Mouse (Mus musculus) neural tube, embryonic 14.5 days (tissue): ENCODE measurements around the gene Ly6c1. TPM values are rescaled to one million over a fixed set of nuclear protein-coding genes. Genes with fewer than 3 reads are reported as not detected.
"Not testable (repeated sequence)": the region's sequence is repeated elsewhere in the genome, so short reads cannot be mapped to it uniquely, and the experiment has no call there.

Source experiments
- ATAC-seq: fragments of 200-750 bp; cut with Nextera tagmentation; 2 replicates; pipeline ENCODE4 v1.8.0; 2017; ENCODE audit warnings: low read depth, mild to moderate bottlenecking, moderate TSS enrichment, moderate library complexity
- H3K27ac ChIP-seq: fragments of 300-500 bp; sonication (generic); 2 replicates; pipeline ENCODE4 v1.5.1; 2014; ENCODE audit warnings: low read depth, mild to moderate bottlenecking, control low read depth, low read length, moderate library complexity, mixed read lengths
- H3K27me3 ChIP-seq: fragments of 300-500 bp; sonication (generic); 2 replicates; pipeline ENCODE4 v1.6.1; 2014; ENCODE audit warnings: low read length; ENCODE audit not compliant: control insufficient read depth, insufficient read depth
- H3K36me3 ChIP-seq: fragments of 300-500 bp; sonication (generic); 2 replicates; pipeline ENCODE4 v1.6.1; 2014; ENCODE audit warnings: low read length, mixed read lengths; ENCODE audit not compliant: control insufficient read depth, insufficient read depth
- H3K4me1 ChIP-seq: fragments of 300-500 bp; sonication (generic); 2 replicates; pipeline ENCODE4 v1.6.1; 2014; ENCODE audit warnings: low read length; ENCODE audit not compliant: control insufficient read depth, insufficient read depth
- H3K4me2 ChIP-seq: fragments of 300-500 bp; sonication (generic); 2 replicates; pipeline ENCODE4 v1.6.1; 2014; ENCODE audit warnings: mild to moderate bottlenecking, low read depth, low read length, control low read depth
- H3K4me3 ChIP-seq: fragments of 300-500 bp; sonication (generic); 2 replicates; pipeline ENCODE4 v1.5.1; 2014; ENCODE audit warnings: low read depth, low read length, control low read depth, mixed read lengths
- H3K9ac ChIP-seq: fragments of 300-500 bp; sonication (generic); replicated peaks from 2 replicates; pipeline ENCODE4 v1.6.1; 2014; ENCODE audit warnings: low read depth, mild to moderate bottlenecking, control low read depth, low read length, mixed read lengths
- H3K9me3 ChIP-seq: fragments of 300-500 bp; sonication (generic); 2 replicates; pipeline ENCODE4 v1.6.1; 2016; ENCODE audit warnings: low read length; ENCODE audit not compliant: control insufficient read depth
- WGBS: fragments of 180-500 bp; shearing (Covaris S2); extraction: QIAGEN DNeasy Blood & Tissue Kit; methylation state at CpG from one replicate; pipeline ENCODE4 v1.1.7; 2014; 5-methylcytosine and 5-hydroxymethylcytosine counted together
- polyA plus RNA-seq: library from polyadenylated mRNA; unstranded; fragments of >200 nt; fragmentation: Nextera tagmentation; extraction: Ambion mirVana; gene quantifications from 2 replicates; pipeline ENCODE4 v1.2.1, GENCODE M21; 2014

Gene Ly6c1
- polyA plus RNA-seq, 1 experiment from 2014 or later, result 4.8 TPM

DNA sequence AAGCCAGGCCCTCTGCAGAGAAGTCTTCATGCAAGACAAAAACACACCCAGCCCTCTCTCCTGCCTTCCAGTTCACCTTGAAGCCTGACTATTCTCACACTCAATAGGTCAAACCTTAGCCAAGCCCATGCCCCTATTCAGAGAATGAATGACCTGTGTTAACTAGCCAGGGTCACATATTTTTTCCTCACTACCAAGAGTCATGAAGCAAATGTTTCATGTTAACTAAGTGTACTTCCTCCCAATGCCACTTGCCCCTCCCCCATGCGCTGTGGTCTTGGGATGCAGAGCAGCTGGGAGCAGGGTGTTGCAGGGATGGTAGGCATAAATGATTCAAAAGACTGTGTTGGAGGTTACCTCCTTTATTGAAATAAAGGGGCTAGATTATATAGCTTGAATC is 2.0 kb upstream of the Ly6c1 start:
- not testable (repeated sequence) for ATAC-seq, H3K27me3 ChIP-seq
- WGBS, result 95% methylated on average over 1 of the region's 1 CpGs

DNA sequence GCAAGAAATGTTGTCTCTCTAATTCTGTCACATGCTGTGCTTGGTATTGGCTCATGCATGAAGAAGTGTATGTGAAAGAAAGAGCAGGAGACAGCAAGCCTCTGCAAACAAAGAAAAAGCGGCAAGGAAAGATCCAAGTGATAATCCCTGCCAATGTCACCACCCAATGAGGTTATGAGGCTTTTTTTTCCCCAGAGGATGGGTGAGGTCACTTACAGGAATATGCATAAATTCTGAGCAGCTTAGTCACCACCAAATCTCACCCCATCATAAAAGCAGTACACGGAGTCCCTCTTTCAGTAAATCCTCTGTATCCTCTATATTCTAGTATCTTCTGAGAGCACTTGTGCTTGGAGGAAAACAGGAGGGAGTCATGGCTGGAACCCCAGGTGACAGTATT is 1.2 kb upstream of the Ly6c1 start:
- not testable (repeated sequence) for H3K4me1 ChIP-seq, H3K27me3 ChIP-seq, H3K9ac ChIP-seq, H3K27ac ChIP-seq, H3K9me3 ChIP-seq, H3K36me3 ChIP-seq, ATAC-seq, H3K4me3 ChIP-seq, H3K4me2 ChIP-seq
- 75% methylated on average over 2 of the region's 2 CpGs for WGBS

More for the DNA sequence above, 2.0 kb upstream of the Ly6c1 start:
- not testable (repeated sequence) for H3K9ac ChIP-seq, H3K36me3 ChIP-seq, H3K9me3 ChIP-seq, H3K4me3 ChIP-seq, H3K4me1 ChIP-seq, H3K4me2 ChIP-seq, H3K27ac ChIP-seq

DNA sequence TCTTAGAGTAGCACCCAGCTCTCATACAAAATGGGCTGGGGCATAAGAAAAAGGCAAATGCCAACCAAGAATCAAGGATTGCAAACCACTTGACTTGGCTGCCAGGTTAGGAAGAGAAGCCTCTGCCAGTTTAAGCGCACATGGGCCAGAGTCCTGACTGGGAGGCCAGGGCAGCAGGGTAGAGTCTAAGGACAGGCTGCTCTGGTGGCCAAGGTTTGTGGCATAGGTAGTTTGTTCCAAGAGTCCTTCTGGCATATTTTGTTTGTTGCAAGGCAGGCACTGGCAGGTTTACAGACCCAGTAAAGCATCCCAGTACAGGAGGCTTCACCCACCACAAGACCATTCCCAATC is 685 bp downstream of the Ly6c1 start:
- WGBS, result 92% methylated on average over 1 of the region's 1 CpGs
- not testable (repeated sequence) for H3K27me3 ChIP-seq, H3K4me3 ChIP-seq, H3K9me3 ChIP-seq, H3K4me1 ChIP-seq, H3K27ac ChIP-seq, ATAC-seq, H3K9ac ChIP-seq, H3K4me2 ChIP-seq, H3K36me3 ChIP-seq

DNA sequence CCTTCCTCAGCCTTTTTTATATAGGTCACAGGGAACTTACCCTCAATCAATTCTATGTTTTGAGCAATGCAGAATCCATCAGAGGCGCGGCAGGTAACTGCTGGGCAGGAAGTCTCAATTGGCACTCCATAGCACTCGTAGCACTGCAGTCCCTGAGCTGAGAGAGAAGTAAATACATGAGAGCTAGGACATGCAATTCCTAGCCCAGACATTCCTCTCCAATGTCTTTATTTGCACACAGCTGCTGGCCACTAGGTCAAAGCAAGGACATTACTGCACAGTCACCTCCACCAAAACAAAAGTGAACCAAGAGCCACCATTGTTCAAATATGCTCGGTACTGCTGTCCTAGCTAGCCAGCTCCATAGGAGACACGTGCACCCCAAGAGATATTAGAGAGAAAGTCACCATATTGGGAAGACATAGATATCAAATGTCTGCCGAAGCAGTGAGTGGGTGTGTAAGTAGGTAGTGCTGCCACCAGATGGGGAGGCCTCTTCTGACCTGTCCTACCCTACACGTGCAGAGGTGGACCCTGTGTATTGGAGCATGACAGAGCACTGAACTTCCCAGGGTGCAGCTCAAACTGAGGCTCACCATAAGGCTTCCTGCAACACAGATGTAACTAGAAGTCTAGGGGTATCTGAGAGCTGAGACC is 1.2 kb downstream of the Ly6c1 start:
- WGBS, result 86% methylated on average over 5 of the region's 7 CpGs
- ATAC-seq, result not testable (repeated sequence)

DNA sequence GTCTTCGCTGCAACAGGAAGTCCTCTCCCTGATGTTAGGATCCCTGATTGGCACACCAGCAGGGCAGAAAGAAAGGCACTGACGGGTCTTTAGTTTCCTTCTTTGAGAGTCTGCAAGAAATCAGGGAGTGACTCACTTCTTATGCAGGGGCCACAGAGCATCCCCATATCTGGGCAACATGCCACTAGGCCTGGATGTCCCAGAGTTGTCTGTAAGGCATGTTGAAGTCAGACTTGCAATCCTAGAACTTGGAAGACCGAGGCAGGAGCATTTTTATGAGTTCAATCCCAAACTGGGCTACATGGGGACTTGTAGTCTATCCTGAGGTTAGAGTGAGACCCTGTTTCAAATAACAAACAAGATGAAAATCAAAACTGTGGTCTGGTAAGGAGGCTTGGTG is 3.1 kb downstream of the Ly6c1 start:
- not testable (repeated sequence) for ATAC-seq, H3K27me3 ChIP-seq, H3K4me2 ChIP-seq, H3K9me3 ChIP-seq, H3K27ac ChIP-seq, H3K4me1 ChIP-seq, H3K36me3 ChIP-seq, H3K4me3 ChIP-seq, H3K9ac ChIP-seq
- WGBS, result 76% methylated on average over 2 of the region's 3 CpGs

More for the DNA sequence above, 1.2 kb downstream of the Ly6c1 start:
- not testable (repeated sequence) for H3K27me3 ChIP-seq, H3K9me3 ChIP-seq, H3K4me1 ChIP-seq, H3K27ac ChIP-seq, H3K4me2 ChIP-seq, H3K9ac ChIP-seq, H3K4me3 ChIP-seq, H3K36me3 ChIP-seq

DNA sequence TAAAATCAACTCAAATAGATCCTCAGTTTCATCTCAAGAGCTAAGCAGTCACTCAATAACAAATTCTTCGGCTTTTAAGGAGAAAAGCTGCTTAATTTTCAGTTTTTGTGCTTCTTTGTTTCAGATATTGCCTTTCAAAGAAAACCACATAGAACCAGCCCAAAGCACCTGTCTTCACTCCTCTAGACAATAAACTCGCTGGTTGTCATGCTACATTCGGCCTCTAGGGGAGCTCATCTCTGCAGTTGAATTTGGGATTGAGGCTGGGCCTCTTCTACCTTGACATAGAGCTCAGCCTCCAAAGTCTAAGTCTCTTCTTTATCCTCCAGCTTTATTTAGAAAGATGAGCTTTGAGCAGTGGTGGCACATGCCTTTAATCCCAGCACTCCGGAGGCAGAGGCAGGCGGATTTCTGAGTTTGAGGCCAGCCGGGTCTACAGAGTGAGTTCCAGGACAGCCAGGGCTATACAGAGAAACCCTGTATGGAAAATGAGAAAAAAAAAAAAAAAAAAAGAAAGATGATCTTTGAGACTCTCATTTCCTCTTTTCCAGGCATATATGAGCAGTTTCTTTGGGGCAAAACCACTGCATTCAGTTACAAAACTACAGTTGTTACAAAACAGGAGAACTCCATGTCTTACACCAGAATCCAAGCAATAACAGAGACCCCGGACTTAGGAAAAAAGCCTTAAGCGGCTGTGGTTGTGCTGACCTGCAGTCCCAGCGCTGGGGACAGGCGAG is 27.4 kb downstream of the Ly6c1 start:
- H3K4me2 ChIP-seq, ATAC-seq, H3K27me3 ChIP-seq, H3K9ac ChIP-seq, H3K4me1 ChIP-seq, H3K27ac ChIP-seq, H3K9me3 ChIP-seq, H3K4me3 ChIP-seq, H3K36me3 ChIP-seq: not testable (repeated sequence)
- 82% methylated on average over 6 of the region's 10 CpGs for WGBS

DNA sequence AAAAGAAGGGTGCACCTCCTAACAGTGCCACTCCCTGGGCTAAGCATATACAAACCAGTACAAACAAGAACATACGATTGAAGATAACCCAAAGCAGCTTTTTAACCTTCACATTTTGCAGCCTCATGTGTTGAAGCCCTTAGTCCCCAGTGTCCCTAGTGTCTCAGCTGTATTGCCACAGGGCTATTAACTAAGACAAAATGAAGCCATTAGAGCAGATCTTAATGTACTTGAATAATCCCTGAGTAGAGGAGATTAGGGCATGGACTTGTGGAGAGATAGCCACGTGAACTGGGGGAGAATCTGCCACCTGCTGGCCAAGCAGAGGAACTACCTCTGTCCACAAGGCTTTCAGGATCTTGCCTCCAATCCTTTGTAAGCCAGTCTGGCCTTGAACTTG is 29.2 kb downstream of the Ly6c1 start:
- H3K9ac ChIP-seq, H3K4me3 ChIP-seq, H3K9me3 ChIP-seq, H3K4me2 ChIP-seq, H3K4me1 ChIP-seq, H3K27ac ChIP-seq, H3K36me3 ChIP-seq, H3K27me3 ChIP-seq: not testable (repeated sequence)
- 21% methylated on average over 2 of the region's 2 CpGs for WGBS
- peak; percentile 72; the same call in 1 of the 2 replicates for ATAC-seq

Other genes with a start within 250 kb of the Ly6c1 start
- gene Gml2, start 229.8 kb downstream of the Ly6c1 start, polyA plus RNA-seq, result not detected in 2 replicates
- not detected in 2 replicates for gene 2010109I03Rik, start 151.8 kb downstream of the Ly6c1 start, polyA plus RNA-seq
- gene Ly6i, start 65.4 kb downstream of the Ly6c1 start, polyA plus RNA-seq, result not detected in 2 replicates
- gene Ly6a, start 50.8 kb downstream of the Ly6c1 start, polyA plus RNA-seq, result 0.48 and 1.1 TPM in 2 replicates
- not detected in 2 replicates for gene Ly6c2, start 63.1 kb upstream of the Ly6c1 start, polyA plus RNA-seq
- gene Ly6g, start 106.4 kb upstream of the Ly6c1 start, polyA plus RNA-seq, result not detected in 2 replicates
- not detected in 2 replicates for gene BC025446, start 167.5 kb upstream of the Ly6c1 start, polyA plus RNA-seq
- gene Ly6f, start 219.6 kb upstream of the Ly6c1 start, polyA plus RNA-seq, result not detected in 2 replicates